Mouse (Mus musculus): ENCODE measurements at regions not wholly inside any gene's neighbourhood (a gene's known extent, or its start where the extent isn't known, plus 50 kb on each side); places are given as distances from the start of the nearest gene placed in this dataset.
"Not testable (repeated sequence)": the region's sequence is repeated elsewhere in the genome, so short reads cannot be mapped to it uniquely, and the experiment has no call there.

DNA sequence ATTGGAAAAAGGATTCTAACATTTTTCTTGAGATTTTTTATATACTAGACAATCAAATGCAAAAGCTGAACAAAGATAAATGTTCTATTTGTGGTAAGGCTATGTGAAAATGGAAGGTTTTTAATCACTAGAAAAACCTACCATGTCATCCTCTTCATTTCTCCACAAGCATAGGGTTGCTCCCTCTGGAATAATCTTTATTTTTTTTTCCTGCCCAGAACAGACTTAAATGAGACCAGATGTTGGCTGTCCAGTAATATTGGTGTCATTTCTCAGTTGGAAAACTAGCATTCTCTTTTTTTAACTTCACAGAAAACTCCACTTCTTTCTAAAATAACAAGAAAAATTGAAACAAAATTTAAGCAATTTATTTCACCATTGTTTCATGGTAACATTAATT lies 849.9 kb downstream of the Triml1 start:
- Histone ChIP-seq H3K4me3 (ENCODE audit: low read depth, low read length) (no peak overlapping the region), H3K27ac (ENCODE audit: low read depth, low read length) (no peak overlapping the region), H3K9ac (ENCODE audit: low read depth, low read length) (no peak overlapping the region), H3K36me3 (ENCODE audit: control insufficient read depth, insufficient read depth, low read length) (no peaks in the 10 kb centered on the region), H3K9me3 (ENCODE audit: control insufficient read depth, low read length) (no peaks in the 10 kb centered on the region), H3K4me1 (replicated peaks; ENCODE audit: control insufficient read depth, insufficient read depth, low read length) (no peaks in the 10 kb centered on the region), H3K27me3 (ENCODE audit: control insufficient read depth, insufficient read depth, low read length) (no peaks in the 10 kb centered on the region), H3K4me2 (replicated peaks; ENCODE audit: low read depth, low read length) (no peak overlapping the region)
- ATAC-seq (ENCODE audit: low FRiP score) (no peak), DNase-seq (ENCODE audit: low spot score) (no peak)

DNA sequence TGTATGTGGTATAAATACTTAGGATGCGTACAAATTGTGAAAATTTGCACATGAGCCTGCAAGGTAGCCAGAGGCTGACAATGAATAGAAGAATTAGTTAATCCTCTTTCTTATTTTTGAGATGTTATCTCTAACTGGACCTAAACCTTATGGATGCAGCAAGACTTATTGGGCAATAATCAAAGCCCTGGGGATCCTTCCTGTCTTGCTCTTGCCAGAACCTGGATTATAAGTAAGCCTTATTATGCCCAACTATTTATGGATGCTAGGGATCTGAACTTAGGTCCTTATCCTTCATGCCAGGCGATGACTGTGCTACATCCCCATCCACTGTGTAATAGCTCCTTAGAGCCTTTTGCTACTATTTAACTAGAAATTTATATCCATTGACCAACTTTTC lies 859.3 kb downstream of the Triml1 start:
- Histone ChIP-seq H3K9ac (ENCODE audit: low read depth, low read length) (no peak overlapping the region), H3K9me3 (ENCODE audit: control insufficient read depth, low read length) (no peaks in the 10 kb centered on the region), H3K36me3 (ENCODE audit: control insufficient read depth, insufficient read depth, low read length) (no peaks in the 10 kb centered on the region), H3K4me2 (replicated peaks; ENCODE audit: low read depth, low read length) (no peak overlapping the region), H3K27ac (ENCODE audit: low read depth, low read length) (no peak overlapping the region), H3K4me1 (replicated peaks; ENCODE audit: control insufficient read depth, insufficient read depth, low read length) (no peaks in the 10 kb centered on the region), H3K4me3 (ENCODE audit: low read depth, low read length) (no peak overlapping the region), H3K27me3 (ENCODE audit: control insufficient read depth, insufficient read depth, low read length) (no peaks in the 10 kb centered on the region)
- no peak for DNase-seq (ENCODE audit: low spot score)
- ATAC-seq (ENCODE audit: low FRiP score), result no peak
- 95% methylated on average over 2 of the region's 2 CpGs for WGBS

DNA sequence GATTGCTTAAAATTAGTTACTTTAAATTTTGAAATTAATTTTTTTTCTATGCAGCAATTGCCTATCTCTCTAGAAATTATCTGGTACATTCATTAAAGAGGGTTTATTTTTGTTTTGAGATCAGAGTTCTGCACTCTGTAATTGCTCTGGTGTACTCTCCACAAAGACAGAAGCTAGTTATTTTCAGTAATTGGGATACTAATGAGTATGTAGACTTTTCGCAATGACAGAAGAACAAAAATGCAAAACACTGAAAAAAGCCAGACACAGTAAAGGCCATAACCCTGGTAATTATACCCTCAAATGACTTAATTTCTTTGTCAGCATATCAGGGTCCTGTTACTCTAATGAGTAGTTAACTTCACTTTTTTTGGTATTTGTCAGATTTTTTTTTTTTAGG lies 836.5 kb upstream of the Frg1 start:
- H3K9ac ChIP-seq (ENCODE audit: low read depth, low read length), result no peak overlapping the region
- ATAC-seq (ENCODE audit: low FRiP score) (no peak), DNase-seq (ENCODE audit: low spot score) (no peak)
- H3K36me3 ChIP-seq (ENCODE audit: control insufficient read depth, insufficient read depth, low read length), result no peaks in the 10 kb centered on the region
- H3K9me3 ChIP-seq (ENCODE audit: control insufficient read depth, low read length), result no peaks in the 10 kb centered on the region
- no peaks in the 10 kb centered on the region for H3K4me1 ChIP-seq (replicated peaks; ENCODE audit: control insufficient read depth, insufficient read depth, low read length)
- no peak overlapping the region for H3K27ac ChIP-seq (ENCODE audit: low read depth, low read length)
- H3K27me3 ChIP-seq (ENCODE audit: control insufficient read depth, insufficient read depth, low read length), result no peaks in the 10 kb centered on the region
- no peak overlapping the region for H3K4me2 ChIP-seq (replicated peaks; ENCODE audit: low read depth, low read length)
- 91% methylated on average over 1 of the region's 1 CpGs for WGBS
- H3K4me3 ChIP-seq (ENCODE audit: low read depth, low read length), result no peak overlapping the region

DNA sequence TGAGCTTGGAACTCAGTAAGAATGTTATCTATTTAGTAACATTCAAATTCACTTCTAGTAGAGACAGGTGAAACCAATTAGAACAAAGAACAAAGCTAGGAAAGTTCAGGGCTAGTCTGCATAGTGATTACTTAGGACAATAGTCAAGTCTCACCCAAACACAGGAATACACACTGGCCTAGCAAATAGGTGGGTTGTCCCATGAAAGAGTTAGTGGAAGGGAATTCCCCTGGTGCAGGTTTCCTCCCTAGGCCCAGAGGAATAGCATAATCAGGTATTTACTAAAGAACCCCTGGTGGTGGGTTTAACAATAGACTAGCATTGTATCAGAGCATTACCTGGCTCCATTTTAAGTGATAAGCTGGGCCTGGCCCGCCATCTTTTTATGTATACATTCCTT lies 825.4 kb upstream of the Frg1 start:
- not testable (repeated sequence) for DNase-seq (ENCODE audit: low spot score); H3K4me2 ChIP-seq (replicated peaks; ENCODE audit: low read depth, low read length); H3K27me3 ChIP-seq (ENCODE audit: control insufficient read depth, insufficient read depth, low read length); H3K36me3 ChIP-seq (ENCODE audit: control insufficient read depth, insufficient read depth, low read length); H3K4me1 ChIP-seq (replicated peaks; ENCODE audit: control insufficient read depth, insufficient read depth, low read length); H3K4me3 ChIP-seq (ENCODE audit: low read depth, low read length); H3K27ac ChIP-seq (ENCODE audit: low read depth, low read length); ATAC-seq (ENCODE audit: low FRiP score); H3K9ac ChIP-seq (ENCODE audit: low read depth, low read length); H3K9me3 ChIP-seq (ENCODE audit: control insufficient read depth, low read length)
- WGBS, result 88% methylated on average over 1 of the region's 1 CpGs

DNA sequence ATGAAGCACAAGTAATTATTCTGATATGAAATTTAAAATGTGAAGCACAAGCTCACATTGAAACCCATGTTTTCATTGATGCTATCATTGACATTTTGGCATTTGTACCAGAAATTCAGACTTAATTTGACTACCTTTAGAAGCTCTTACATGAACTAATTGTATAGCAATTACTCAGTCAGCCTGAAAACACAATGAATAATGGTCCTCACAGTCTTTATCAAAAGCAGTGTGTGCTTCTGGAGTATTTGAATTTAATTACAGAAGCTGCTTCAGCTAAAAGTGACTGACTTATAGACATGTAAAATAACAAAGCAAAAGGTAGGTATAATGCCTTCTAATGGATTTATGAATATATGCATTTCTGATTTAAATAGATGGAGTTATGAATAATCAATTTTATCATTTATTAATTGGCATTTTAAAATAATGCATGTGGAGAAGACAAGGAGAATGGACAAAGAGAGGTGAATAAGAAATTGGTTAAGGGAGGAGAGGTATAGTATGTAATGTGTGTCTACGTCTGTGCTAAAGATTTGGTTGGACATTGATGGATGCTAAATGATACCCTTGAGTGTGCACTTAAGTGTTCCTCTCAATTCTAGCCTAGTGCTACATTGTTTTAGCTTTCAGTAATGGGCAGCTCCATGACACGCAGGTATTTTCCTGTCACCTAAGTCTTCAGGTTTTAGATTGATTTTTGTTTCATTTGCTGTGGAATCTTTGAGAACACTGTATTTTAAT lies 803.2 kb upstream of the Frg1 start:
- H3K9me3 ChIP-seq (ENCODE audit: control insufficient read depth, low read length), result no peaks in the 10 kb centered on the region
- H3K4me3 ChIP-seq (ENCODE audit: low read depth, low read length), result no peak overlapping the region
- no peak overlapping the region for H3K9ac ChIP-seq (ENCODE audit: low read depth, low read length)
- no peak for DNase-seq (ENCODE audit: low spot score)
- no peaks in the 10 kb centered on the region for H3K4me1 ChIP-seq (replicated peaks; ENCODE audit: control insufficient read depth, insufficient read depth, low read length)
- H3K27me3 ChIP-seq (ENCODE audit: control insufficient read depth, insufficient read depth, low read length), result no peaks in the 10 kb centered on the region
- ATAC-seq (ENCODE audit: low FRiP score), result no peak
- no peak overlapping the region for H3K4me2 ChIP-seq (replicated peaks; ENCODE audit: low read depth, low read length)
- no peaks in the 10 kb centered on the region for H3K36me3 ChIP-seq (ENCODE audit: control insufficient read depth, insufficient read depth, low read length)
- WGBS, result 80% methylated on average over 2 of the region's 2 CpGs
- no peak overlapping the region for H3K27ac ChIP-seq (ENCODE audit: low read depth, low read length)

DNA sequence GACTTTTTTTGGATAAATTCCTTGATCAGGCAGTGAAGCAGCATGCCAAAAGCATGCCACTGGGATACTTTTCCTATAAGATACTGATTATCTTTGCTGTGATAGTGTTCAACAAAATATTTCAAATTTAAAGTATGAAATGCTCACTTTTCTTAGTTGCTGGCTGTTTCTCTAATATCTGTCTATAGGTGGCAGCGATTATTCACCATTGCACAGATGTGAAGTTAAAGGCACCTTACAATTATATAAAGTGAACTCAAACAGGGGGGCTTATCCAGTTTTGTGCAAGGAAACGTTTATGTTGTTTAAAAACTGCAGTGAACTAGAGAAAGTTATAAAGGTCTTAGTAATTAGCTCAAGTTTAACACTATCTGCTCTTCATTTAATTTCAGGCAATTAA lies 794.1 kb upstream of the Frg1 start:
- H3K27ac ChIP-seq (ENCODE audit: low read depth, low read length), result no peak overlapping the region
- H3K9ac ChIP-seq (ENCODE audit: low read depth, low read length), result no peak overlapping the region
- H3K4me3 ChIP-seq (ENCODE audit: low read depth, low read length), result no peak overlapping the region
- H3K4me1 ChIP-seq (replicated peaks; ENCODE audit: control insufficient read depth, insufficient read depth, low read length), result no peaks in the 10 kb centered on the region
- H3K9me3 ChIP-seq (ENCODE audit: control insufficient read depth, low read length), result no peaks in the 10 kb centered on the region
- WGBS, result 64% methylated on average over 2 of the region's 2 CpGs
- no peaks in the 10 kb centered on the region for H3K36me3 ChIP-seq (ENCODE audit: control insufficient read depth, insufficient read depth, low read length)
- no peak overlapping the region for H3K4me2 ChIP-seq (replicated peaks; ENCODE audit: low read depth, low read length)
- DNase-seq (ENCODE audit: low spot score) (no peak), ATAC-seq (ENCODE audit: low FRiP score) (no peak)
- H3K27me3 ChIP-seq (ENCODE audit: control insufficient read depth, insufficient read depth, low read length), result no peaks in the 10 kb centered on the region

DNA sequence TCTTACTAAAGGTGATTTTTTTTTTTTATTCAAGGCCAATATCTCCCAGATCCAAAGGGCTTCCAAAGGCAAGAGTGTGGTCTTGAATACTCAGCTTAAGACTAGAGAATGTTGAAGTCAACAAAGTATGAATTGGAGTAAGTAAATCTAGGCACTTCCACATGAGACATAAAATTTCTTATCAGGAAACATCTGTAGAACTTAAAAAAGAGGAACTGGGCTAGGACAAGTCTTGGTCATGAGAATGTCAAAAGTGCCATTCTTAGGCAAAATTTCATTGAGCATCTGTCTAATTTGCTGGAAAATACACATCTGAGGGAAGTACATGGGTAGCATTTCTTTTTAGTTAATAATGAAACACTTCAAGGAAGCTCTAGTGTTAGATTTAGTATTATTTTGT lies 793.1 kb upstream of the Frg1 start:
- ATAC-seq (ENCODE audit: low FRiP score), result no peak
- H3K4me3 ChIP-seq (ENCODE audit: low read depth, low read length), result no peak overlapping the region
- no peaks in the 10 kb centered on the region for H3K4me1 ChIP-seq (replicated peaks; ENCODE audit: control insufficient read depth, insufficient read depth, low read length)
- H3K36me3 ChIP-seq (ENCODE audit: control insufficient read depth, insufficient read depth, low read length), result no peaks in the 10 kb centered on the region
- no peaks in the 10 kb centered on the region for H3K27me3 ChIP-seq (ENCODE audit: control insufficient read depth, insufficient read depth, low read length)
- H3K9me3 ChIP-seq (ENCODE audit: control insufficient read depth, low read length), result no peaks in the 10 kb centered on the region
- no peak for DNase-seq (ENCODE audit: low spot score)
- no peak overlapping the region for H3K27ac ChIP-seq (ENCODE audit: low read depth, low read length)
- H3K4me2 ChIP-seq (replicated peaks; ENCODE audit: low read depth, low read length), result no peak overlapping the region
- no peak overlapping the region for H3K9ac ChIP-seq (ENCODE audit: low read depth, low read length)

DNA sequence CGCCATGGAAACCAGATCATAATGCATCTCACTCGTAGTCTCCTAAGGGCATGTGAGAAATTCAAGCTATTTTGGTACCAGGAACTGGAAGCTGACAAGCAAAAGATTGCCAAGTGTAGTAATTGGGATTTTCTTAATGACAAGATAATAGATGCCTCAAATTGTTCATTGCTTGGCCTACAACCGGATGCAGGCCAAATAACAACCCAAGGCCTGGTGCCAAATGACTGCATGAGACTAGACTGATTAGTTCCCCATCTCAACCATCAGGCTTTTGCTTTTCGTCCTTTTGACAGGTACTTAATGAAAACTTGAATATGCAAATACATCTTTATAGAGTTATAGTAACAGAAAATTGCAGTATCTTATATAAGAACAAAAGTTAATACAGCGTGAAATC lies 780.4 kb upstream of the Frg1 start:
- no peak for ATAC-seq (ENCODE audit: low FRiP score)
- H3K27ac ChIP-seq (ENCODE audit: low read depth, low read length), result no peak overlapping the region
- 85% methylated on average over 5 of the region's 5 CpGs for WGBS

DNA sequence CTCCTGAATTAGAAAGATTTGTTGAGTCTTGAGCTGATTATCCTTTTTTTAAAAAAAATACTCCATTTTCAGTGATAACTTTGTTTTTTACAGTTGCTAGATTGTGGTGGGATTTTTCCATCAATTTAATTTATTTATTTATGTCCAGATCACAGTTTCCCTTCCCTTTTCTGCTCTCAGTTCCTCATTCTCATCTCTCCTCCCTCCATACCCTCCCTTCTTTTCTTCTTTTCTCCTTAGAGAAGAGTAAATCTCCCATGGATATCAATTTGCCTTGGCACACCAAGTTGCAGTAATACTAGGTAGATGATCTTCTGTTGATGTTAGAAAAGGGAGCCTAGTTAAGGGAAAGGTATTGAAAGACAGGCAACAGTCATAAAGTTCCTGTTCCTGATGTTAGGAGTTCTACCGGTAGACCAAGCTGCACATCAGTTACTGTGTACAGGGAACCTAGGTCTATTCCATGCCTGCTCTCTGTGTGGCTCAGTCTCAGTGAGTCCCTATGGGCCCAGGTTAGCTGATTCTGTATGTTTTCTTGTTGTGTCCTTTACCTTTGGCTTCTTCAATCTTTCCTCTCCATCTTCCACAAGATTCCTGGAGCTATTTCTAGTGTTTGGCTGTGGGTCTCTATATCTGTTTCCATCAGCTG lies 777.2 kb upstream of the Frg1 start:
- DNase-seq (ENCODE audit: low spot score) (no peak), ATAC-seq (ENCODE audit: low FRiP score) (no peak)
- 100% methylated on average over 1 of the region's 1 CpGs for WGBS
- H3K9ac ChIP-seq (ENCODE audit: low read depth, low read length), result no peak overlapping the region
- no peaks in the 10 kb centered on the region for H3K9me3 ChIP-seq (ENCODE audit: control insufficient read depth, low read length)
- H3K27me3 ChIP-seq (ENCODE audit: control insufficient read depth, insufficient read depth, low read length), result no peaks in the 10 kb centered on the region
- no peak overlapping the region for H3K27ac ChIP-seq (ENCODE audit: low read depth, low read length)
- H3K4me2 ChIP-seq (replicated peaks; ENCODE audit: low read depth, low read length), result no peak overlapping the region
- H3K36me3 ChIP-seq (ENCODE audit: control insufficient read depth, insufficient read depth, low read length), result no peaks in the 10 kb centered on the region
- no peaks in the 10 kb centered on the region for H3K4me1 ChIP-seq (replicated peaks; ENCODE audit: control insufficient read depth, insufficient read depth, low read length)
- no peak overlapping the region for H3K4me3 ChIP-seq (ENCODE audit: low read depth, low read length)

More for the DNA sequence above, 780.4 kb upstream of the Frg1 start:
- no peaks in the 10 kb centered on the region for H3K9me3 ChIP-seq (ENCODE audit: control insufficient read depth, low read length)
- H3K4me3 ChIP-seq (ENCODE audit: low read depth, low read length), result no peak overlapping the region
- no peak for DNase-seq (ENCODE audit: low spot score)
- no peaks in the 10 kb centered on the region for H3K27me3 ChIP-seq (ENCODE audit: control insufficient read depth, insufficient read depth, low read length)
- no peak overlapping the region for H3K9ac ChIP-seq (ENCODE audit: low read depth, low read length)
- no peaks in the 10 kb centered on the region for H3K36me3 ChIP-seq (ENCODE audit: control insufficient read depth, insufficient read depth, low read length)
- no peak overlapping the region for H3K4me2 ChIP-seq (replicated peaks; ENCODE audit: low read depth, low read length)
- no peaks in the 10 kb centered on the region for H3K4me1 ChIP-seq (replicated peaks; ENCODE audit: control insufficient read depth, insufficient read depth, low read length)
